Mouse (Mus musculus): ENCODE data around the gene Inmt. TPM values are rescaled to one million over a fixed set of nuclear protein-coding genes. Genes with fewer than 3 reads are reported as not detected.

Inmt gene
- polyA plus RNA-seq (2017; shearing (Covaris generic)) = not detected

DNA sequence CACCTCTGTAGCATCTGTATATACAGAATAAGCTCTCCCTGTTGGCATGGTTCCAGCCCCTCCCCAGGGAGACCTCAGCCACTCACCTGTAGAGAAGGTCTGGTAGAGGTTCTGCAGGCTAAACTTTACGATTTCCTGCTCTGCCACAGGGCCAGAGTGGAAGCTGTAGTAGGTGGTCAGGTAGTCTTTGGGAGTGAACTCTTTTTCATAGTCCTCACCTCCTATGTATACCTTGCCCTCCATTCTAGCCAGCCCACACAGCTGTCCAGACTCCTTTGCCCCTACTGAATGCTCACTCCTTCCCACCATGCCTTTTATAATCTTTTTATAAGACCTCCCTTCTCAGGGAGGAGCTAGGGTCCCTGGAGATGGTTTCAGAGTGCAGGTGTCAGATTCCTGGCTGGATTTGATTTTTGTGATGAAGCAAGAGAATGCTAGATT lies at the start of gene Inmt:
Gene Inmt, minus strand, starts transcription at position 303 of the 441 bp plus-strand sequence.

DNA sequence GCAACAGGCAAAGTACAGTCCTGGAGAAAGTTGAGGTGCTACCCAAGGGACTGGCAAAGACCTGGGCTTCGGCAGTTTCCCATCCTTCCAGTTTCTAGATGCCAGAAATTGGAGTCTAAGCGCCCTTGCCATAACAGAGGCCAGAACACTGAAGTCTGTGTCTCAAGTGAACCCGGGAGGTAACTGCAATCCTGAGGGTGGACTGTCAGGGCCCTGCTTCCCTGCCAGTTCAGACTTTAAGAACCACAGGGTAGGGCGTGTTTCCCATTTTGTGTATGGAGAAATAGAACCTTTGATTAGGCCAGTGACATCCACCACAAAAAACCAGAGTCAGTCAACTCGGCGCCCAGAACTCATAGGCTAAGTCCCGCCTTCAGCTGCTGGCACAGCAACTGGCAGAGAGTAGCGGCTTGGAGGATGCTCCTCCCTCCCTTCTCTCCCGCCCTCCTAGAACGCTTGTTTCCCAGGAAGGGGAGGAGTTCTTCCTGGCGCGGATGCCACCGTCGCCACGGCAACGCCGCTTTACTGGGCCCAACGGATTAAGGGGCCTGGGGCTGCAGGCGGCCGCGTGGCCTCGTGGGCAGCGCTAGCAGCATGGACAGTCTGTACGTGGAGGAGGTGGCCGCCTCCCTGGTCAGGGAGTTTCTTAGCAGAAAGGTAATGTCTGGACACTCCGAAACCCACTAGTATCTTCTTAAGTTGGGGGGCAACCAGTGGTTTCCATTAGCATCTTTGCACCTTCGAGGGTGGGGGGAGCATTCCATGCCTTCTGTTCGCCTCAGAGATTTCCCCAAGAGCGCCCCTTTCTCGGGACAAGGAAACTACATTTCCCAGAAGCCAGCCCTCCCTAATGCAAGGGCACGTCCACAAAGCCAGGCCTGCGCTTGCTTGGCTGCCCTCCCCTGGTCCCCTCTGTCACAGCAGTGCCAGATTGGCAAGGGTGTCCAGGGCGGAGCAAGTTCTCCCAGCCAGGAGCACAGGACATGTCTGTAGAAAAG lies 28.4 kb upstream of the Inmt start, which contains the start of gene Mindy4:
Gene Mindy4, plus strand, starts transcription at position 471 of the 998 bp plus-strand sequence.

DNA sequence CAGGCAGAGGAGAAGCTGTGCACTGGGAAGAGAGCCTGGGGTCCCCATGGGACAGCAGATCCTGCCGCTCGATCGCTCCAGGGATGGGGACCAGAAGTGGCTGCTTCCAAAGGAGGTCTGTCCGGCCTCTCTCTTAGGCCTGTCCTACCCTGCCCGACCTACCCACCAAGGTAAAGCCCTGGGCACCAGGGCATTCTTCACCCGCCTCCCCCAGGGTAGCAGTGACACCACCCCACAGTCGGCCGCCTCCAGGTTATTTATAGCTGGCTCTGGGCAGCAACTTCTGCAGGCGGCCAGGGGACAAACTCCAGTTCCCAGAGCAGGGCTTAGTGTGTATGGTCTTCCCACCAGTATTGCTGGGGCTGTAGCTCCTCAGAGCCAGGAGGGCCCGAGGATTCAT lies 42.0 kb downstream of the Inmt start, which contains the start of gene Crhr2:
Gene Crhr2, minus strand, starts transcription at position 223 of the 400 bp plus-strand sequence.

Other genes starting within 250 kb of the Inmt start
- 16.7 TPM for gene Nod1, start 202.4 kb downstream of the Inmt start, polyA plus RNA-seq (2017; shearing (Covaris generic))
- gene Ggct, start 182.1 kb downstream of the Inmt start, polyA plus RNA-seq (2017; shearing (Covaris generic)) = 18.8 TPM
- gene Gars, start 137.0 kb downstream of the Inmt start, polyA plus RNA-seq (2017; shearing (Covaris generic)) = 103 TPM
- gene Crhr2, start 42.0 kb downstream of the Inmt start, polyA plus RNA-seq (2017; shearing (Covaris generic)) = not detected
- gene Mindy4, start 28.3 kb upstream of the Inmt start, polyA plus RNA-seq (2017; shearing (Covaris generic)) = not detected
- gene Aqp1, start 161.4 kb upstream of the Inmt start, polyA plus RNA-seq (2017; shearing (Covaris generic)) = not detected
- gene Ghrhr, start 201.3 kb upstream of the Inmt start, polyA plus RNA-seq (2017; shearing (Covaris generic)) = not detected

All from naive thymus-derived CD4-positive, alpha-beta T cell, adult 5 months (primary cell).